Mouse (Mus musculus) bone marrow, adult 2 months (tissue): ENCODE results near the gene Sorcs1.

Source experiments
- CTCF ChIP-seq: fragments of 200-500 bp; IDR thresholded peaks from 2 replicates; pipeline ENCODE4 v1.5.1; 2011; ENCODE audit warnings: low read length, control low read depth; ENCODE audit not compliant: control insufficient read depth, insufficient read depth
- POLR2A ChIP-seq: fragments of 200-500 bp; IDR thresholded peaks from 2 replicates; pipeline ENCODE4 v1.6.1; 2011; ENCODE audit warnings: low read depth, mild to moderate bottlenecking, control low read depth, low read length, borderline replicate concordance; ENCODE audit not compliant: control insufficient read depth

GRCm38 (mm10) chr19:50145919-50146318 lies 532.5 kb downstream of the Sorcs1 start:
- TF ChIP-seq CTCF: no peak
- no peak for TF ChIP-seq POLR2A
